Mouse (Mus musculus): ENCODE measurements around the gene Slc5a2. TPM values are rescaled to one million over a fixed set of nuclear protein-coding genes. Genes with fewer than 3 reads are reported as not detected.
A peak's percentile ranks its signal among the peaks of the same experiment; 100 is the strongest.

Slc5a2 gene
- polyA plus RNA-seq, 1 experiment from 2014 or later, result not detected

- 93% methylated on average over 8 of the region's 8 CpGs for WGBS
Observed at GRCm38 (mm10) chr7:128285060-128285459, 19.6 kb downstream of the Slc5a2 start.

GRCm38 (mm10) chr7:128288923-128289544 is 23.6 kb downstream of the Slc5a2 start:
- Histone ChIP-seq H3K36me3 (peaks cover 19% of the 10 kb centered on the region; the same call in 1 of the 2 replicates), H3K4me3 (no peak overlapping the region), H3K9ac (no peak overlapping the region), H3K27me3 (no peaks in the 10 kb centered on the region), H3K9me3 (replicated peaks) (no peaks in the 10 kb centered on the region), H3K4me2 (replicated peaks) (no peak overlapping the region), H3K27ac (no peak overlapping the region), H3K4me1 (peaks cover 2% of the 10 kb centered on the region; the same call in 1 of the 2 replicates)
- 18% methylated on average over 9 of the region's 9 CpGs for WGBS
- ATAC-seq (ENCODE audit: low FRiP score), result no peak

More at GRCm38 (mm10) chr7:128285060-128285459, 19.6 kb downstream of the Slc5a2 start:
- Histone ChIP-seq H3K36me3 (peaks cover 17% of the 10 kb centered on the region; the same call in 1 of the 2 replicates), H3K4me1 (peaks cover 11% of the 10 kb centered on the region), H3K4me2 (replicated peaks) (no peak overlapping the region), H3K27me3 (no peaks in the 10 kb centered on the region), H3K9ac (no peak overlapping the region), H3K9me3 (replicated peaks) (no peaks in the 10 kb centered on the region), H3K4me3 (no peak overlapping the region), H3K27ac (no peak overlapping the region)
- no peak for ATAC-seq (ENCODE audit: low FRiP score)

- no peak overlapping the region for H3K9ac ChIP-seq
- no peak overlapping the region for H3K4me3 ChIP-seq
- H3K4me2 ChIP-seq (replicated peaks), result no peak overlapping the region
- H3K4me1 ChIP-seq, result peaks cover 14% of the 10 kb centered on the region
- H3K9me3 ChIP-seq (replicated peaks), result no peaks in the 10 kb centered on the region
- H3K27ac ChIP-seq, result no peak overlapping the region
- H3K27me3 ChIP-seq, result no peaks in the 10 kb centered on the region
- 90% methylated on average over 10 of the region's 10 CpGs for WGBS
- peaks cover 8% of the 10 kb centered on the region for H3K36me3 ChIP-seq
- no peak for ATAC-seq (ENCODE audit: low FRiP score)
Observed at GRCm38 (mm10) chr7:128294785-128295184, 29.3 kb downstream of the Slc5a2 start.

- peaks cover 14% of the 10 kb centered on the region for H3K4me1 ChIP-seq
- 0 out of 2 replicates have a peak, but pooled peaks cover 3% of the 10 kb centered on the region for H3K27me3 ChIP-seq
- H3K36me3 ChIP-seq, result peaks cover 6% of the 10 kb centered on the region
- 62% methylated on average over 3 of the region's 3 CpGs for WGBS
- no peak overlapping the region for H3K4me2 ChIP-seq (replicated peaks)
- no peak overlapping the region for H3K27ac ChIP-seq
- no peaks in the 10 kb centered on the region for H3K9me3 ChIP-seq (replicated peaks)
- H3K9ac ChIP-seq, result 0 out of 2 replicates have a peak overlapping the region, but pooled peaks have one; percentile 41
- no peak overlapping the region for H3K4me3 ChIP-seq
- ATAC-seq (ENCODE audit: low FRiP score), result no peak
Observed at GRCm38 (mm10) chr7:128296514-128296913, 31.1 kb downstream of the Slc5a2 start.

GRCm38 (mm10) chr7:128297291-128297616 is 31.8 kb downstream of the Slc5a2 start:
- no peak overlapping the region for H3K27ac ChIP-seq
- peak overlapping the region; percentile 80 for H3K4me3 ChIP-seq
- 39% methylated on average over 10 of the region's 10 CpGs for WGBS
- H3K9ac ChIP-seq, result peak overlapping the region; percentile 89
- peaks cover 6% of the 10 kb centered on the region for H3K36me3 ChIP-seq
- peaks cover 14% of the 10 kb centered on the region for H3K4me1 ChIP-seq
- H3K9me3 ChIP-seq (replicated peaks), result no peaks in the 10 kb centered on the region
- 0 out of 2 replicates have a peak, but pooled peaks cover 3% of the 10 kb centered on the region for H3K27me3 ChIP-seq
- no peak for ATAC-seq (ENCODE audit: low FRiP score)
- peak overlapping the region; percentile 85 for H3K4me2 ChIP-seq (replicated peaks)

GRCm38 (mm10) chr7:128297617-128298480 is 32.4 kb downstream of the Slc5a2 start, which contains the start of gene BC017158:
BC017158 (minus strand) TSS chr7:128298170.
- Histone ChIP-seq H3K4me1 (peaks cover 14% of the 10 kb centered on the region), H3K9ac (peak within 1 kb of the TSS; percentile 89), H3K4me3 (peak within 1 kb of the TSS; percentile 80), H3K27ac (peak within 1 kb of the TSS; percentile 75; the same call in 1 of the 2 replicates), H3K9me3 (replicated peaks) (no peaks in the 10 kb centered on the region), H3K27me3 (0 out of 2 replicates have a peak, but pooled peaks cover 3% of the 10 kb centered on the region), H3K4me2 (replicated peaks) (peak within 1 kb of the TSS; percentile 85), H3K36me3 (peaks cover 6% of the 10 kb centered on the region)
- WGBS, result 2% methylated on average over 47 of the region's 47 CpGs
- peak; percentile 64 for ATAC-seq (ENCODE audit: low FRiP score)

- no peak overlapping the region for H3K27ac ChIP-seq
- no peak for ATAC-seq (ENCODE audit: low FRiP score)
- H3K4me2 ChIP-seq (replicated peaks), result peak overlapping the region; percentile 85
- H3K36me3 ChIP-seq, result peaks cover 6% of the 10 kb centered on the region
- H3K4me1 ChIP-seq, result peaks cover 14% of the 10 kb centered on the region
- H3K27me3 ChIP-seq, result 0 out of 2 replicates have a peak, but pooled peaks cover 3% of the 10 kb centered on the region
- H3K4me3 ChIP-seq, result peak overlapping the region; percentile 80
- H3K9ac ChIP-seq, result peak overlapping the region; percentile 89; the same call in 1 of the 2 replicates
- no peaks in the 10 kb centered on the region for H3K9me3 ChIP-seq (replicated peaks)
- 85% methylated on average over 8 of the region's 8 CpGs for WGBS
Observed at GRCm38 (mm10) chr7:128298481-128299342, 33.3 kb downstream of the Slc5a2 start.

GRCm38 (mm10) chr7:128300952-128301351 is 35.5 kb downstream of the Slc5a2 start:
- 76% methylated on average over 3 of the region's 3 CpGs for WGBS
- Histone ChIP-seq H3K27ac (no peak overlapping the region), H3K4me2 (replicated peaks) (no peak overlapping the region), H3K4me3 (no peak overlapping the region), H3K9ac (no peak overlapping the region), H3K36me3 (no peaks in the 10 kb centered on the region), H3K27me3 (0 out of 2 replicates have a peak, but pooled peaks cover 3% of the 10 kb centered on the region), H3K4me1 (peaks cover 14% of the 10 kb centered on the region), H3K9me3 (replicated peaks) (no peaks in the 10 kb centered on the region)
- no peak for ATAC-seq (ENCODE audit: low FRiP score)

- Histone ChIP-seq H3K4me3 (no peak overlapping the region), H3K36me3 (no peaks in the 10 kb centered on the region), H3K9me3 (replicated peaks) (no peaks in the 10 kb centered on the region), H3K4me1 (peaks cover 10% of the 10 kb centered on the region), H3K4me2 (replicated peaks) (no peak overlapping the region), H3K27ac (no peak overlapping the region), H3K27me3 (0 out of 2 replicates have a peak, but pooled peaks cover 3% of the 10 kb centered on the region), H3K9ac (no peak overlapping the region)
- 86% methylated on average over 3 of the region's 3 CpGs for WGBS
- ATAC-seq (ENCODE audit: low FRiP score), result no peak
Observed at GRCm38 (mm10) chr7:128302151-128302550, 36.7 kb downstream of the Slc5a2 start.

- 76% methylated on average over 6 of the region's 6 CpGs for WGBS
Observed at GRCm38 (mm10) chr7:128304198-128304597, 38.7 kb downstream of the Slc5a2 start.

GRCm38 (mm10) chr7:128304907-128305306 is 39.5 kb downstream of the Slc5a2 start:
- H3K27me3 ChIP-seq, result 0 out of 2 replicates have a peak, but pooled peaks cover 3% of the 10 kb centered on the region
- WGBS, result 11% methylated on average over 5 of the region's 5 CpGs

More at GRCm38 (mm10) chr7:128304198-128304597, 38.7 kb downstream of the Slc5a2 start:
- Histone ChIP-seq H3K4me2 (replicated peaks) (no peak overlapping the region), H3K27me3 (0 out of 2 replicates have a peak, but pooled peaks cover 3% of the 10 kb centered on the region), H3K4me3 (no peak overlapping the region), H3K9ac (no peak overlapping the region), H3K4me1 (no peaks in the 10 kb centered on the region), H3K9me3 (replicated peaks) (no peaks in the 10 kb centered on the region), H3K27ac (no peak overlapping the region), H3K36me3 (no peaks in the 10 kb centered on the region)
- ATAC-seq (ENCODE audit: low FRiP score), result no peak

More at GRCm38 (mm10) chr7:128304907-128305306, 39.5 kb downstream of the Slc5a2 start:
- Histone ChIP-seq H3K36me3 (no peaks in the 10 kb centered on the region), H3K27ac (no peak overlapping the region), H3K9me3 (replicated peaks) (no peaks in the 10 kb centered on the region), H3K4me2 (replicated peaks) (no peak overlapping the region), H3K4me1 (no peaks in the 10 kb centered on the region), H3K9ac (no peak overlapping the region), H3K4me3 (no peak overlapping the region)
- no peak for ATAC-seq (ENCODE audit: low FRiP score)
